Mouse (Mus musculus) brown adipose tissue, adult 24 weeks (tissue): ENCODE results near the gene Tbcc. TPM values are rescaled to one million over a fixed set of nuclear protein-coding genes. Genes with fewer than 3 reads are reported as not detected.

Experiments
- H3K27ac ChIP-seq: fragments of 200-500 bp; replicated peaks from 2 replicates; pipeline ENCODE4 v1.5.1; 2012; ENCODE audit warnings: low read depth, mild to moderate bottlenecking, low read length
- H3K4me1 ChIP-seq: fragments of 200-500 bp; 2 replicates; pipeline ENCODE4 v1.6.1; 2012; ENCODE audit warnings: low read length, mixed read lengths; ENCODE audit not compliant: control insufficient read depth, insufficient read depth, insufficient read length
- H3K4me3 ChIP-seq: fragments of 200-500 bp; 2 replicates; pipeline ENCODE4 v1.5.1; 2012; ENCODE audit warnings: low read depth, mild to moderate bottlenecking, low read length, moderate library complexity; ENCODE audit not compliant: insufficient read depth
- polyA plus RNA-seq: library from polyadenylated mRNA; stranded (reverse); fragments of >200 nt; gene quantifications from 2 replicates; pipeline ENCODE4 v1.2.4, GENCODE M21; 2012; ENCODE audit not compliant: missing spikeins, insufficient read depth, insufficient read length

Gene Tbcc
- polyA plus RNA-seq, 1 experiment = 10.1 TPM

DNA sequence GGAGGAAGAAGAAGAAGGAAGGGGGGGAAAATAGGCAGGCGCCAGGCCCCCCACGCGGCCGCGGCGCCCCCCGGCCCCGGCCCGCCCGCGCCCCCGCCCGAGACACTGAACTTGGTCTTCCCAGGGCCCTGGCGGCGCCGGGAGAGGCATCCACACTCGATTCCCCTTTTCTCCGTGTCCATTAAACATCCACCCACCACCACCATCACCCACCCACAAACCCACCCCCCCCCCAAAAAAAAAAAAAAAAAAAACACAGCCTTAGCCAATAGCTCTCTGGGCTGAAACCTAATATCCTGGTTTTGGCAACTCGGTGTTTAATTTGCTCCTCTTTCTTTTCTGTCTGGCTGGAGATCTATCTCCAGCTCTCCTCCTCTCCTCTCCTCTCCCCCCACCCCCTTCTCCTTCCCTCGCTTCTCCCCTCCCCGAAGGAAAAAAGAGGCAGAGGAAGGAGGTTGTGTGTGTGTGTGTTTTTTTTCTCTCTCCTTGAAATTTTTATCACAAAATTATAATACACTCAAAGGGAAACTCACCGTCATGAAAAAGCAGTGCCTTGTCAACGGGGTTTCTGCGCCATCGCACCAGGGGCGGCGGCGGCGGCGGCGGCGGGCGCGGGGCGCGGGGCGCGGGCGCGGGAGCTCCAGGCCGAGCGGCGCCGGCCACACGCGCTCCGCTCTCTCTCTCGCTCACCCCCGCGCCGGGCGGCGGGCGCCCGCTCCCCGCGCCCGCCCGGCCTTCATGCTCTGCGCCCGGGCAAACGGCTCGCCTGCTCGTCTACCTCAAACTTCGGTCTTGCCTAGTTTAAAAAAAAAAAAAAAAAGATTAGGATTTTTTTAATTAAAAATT is 32.4 kb upstream of the Tbcc start, which contains the start of gene Bicral:
TSS of gene Bicral (minus strand) at position 580 of the 846 bp plus-strand sequence.
- Histone ChIP-seq H3K4me1 (peaks cover 14% of the 10 kb centered on the region), H3K4me3 (peak within 1 kb of the TSS; percentile 98)

DNA sequence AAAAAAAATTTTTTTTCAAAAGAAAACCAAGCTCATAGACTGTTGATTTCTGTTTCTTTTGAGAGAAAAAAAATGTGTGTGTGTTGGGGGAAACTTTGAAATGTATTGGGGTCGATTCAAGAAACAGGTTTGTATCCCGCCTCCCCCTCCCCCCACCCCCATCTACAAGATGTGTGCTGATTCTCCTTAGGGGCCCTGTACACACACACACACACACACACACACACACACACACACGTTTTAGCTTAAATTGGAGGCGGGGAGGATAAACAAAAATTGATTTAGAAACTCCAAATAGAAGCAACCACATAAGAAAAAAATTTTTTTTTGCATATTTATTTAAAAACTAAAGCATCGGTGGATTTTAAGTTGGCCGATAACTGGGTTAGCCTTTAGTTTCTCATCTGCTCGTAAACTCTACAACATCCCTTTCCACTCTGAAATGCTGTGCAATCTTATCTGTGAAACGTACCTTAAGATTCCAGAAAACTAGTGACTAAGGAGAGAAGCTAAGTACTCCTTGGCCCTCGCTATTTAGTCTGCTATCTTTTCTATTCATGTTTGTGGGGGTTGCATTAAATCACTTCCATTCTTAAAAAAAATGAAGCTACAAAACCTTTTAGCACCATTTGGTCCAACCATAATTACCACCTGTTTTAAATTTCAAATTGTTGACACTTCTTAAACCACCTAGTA is 31.6 kb upstream of the Tbcc start:
- Histone ChIP-seq H3K4me1 (peaks cover 9% of the 10 kb centered on the region), H3K27ac (no peak overlapping the region), H3K4me3 (peak overlapping the region; percentile 98; the same call in 1 of the 2 replicates)

More for the DNA sequence above, 32.4 kb upstream of the Tbcc start, which contains the start of gene Bicral:
- H3K27ac ChIP-seq = peak within 1 kb of the TSS; percentile 97

DNA sequence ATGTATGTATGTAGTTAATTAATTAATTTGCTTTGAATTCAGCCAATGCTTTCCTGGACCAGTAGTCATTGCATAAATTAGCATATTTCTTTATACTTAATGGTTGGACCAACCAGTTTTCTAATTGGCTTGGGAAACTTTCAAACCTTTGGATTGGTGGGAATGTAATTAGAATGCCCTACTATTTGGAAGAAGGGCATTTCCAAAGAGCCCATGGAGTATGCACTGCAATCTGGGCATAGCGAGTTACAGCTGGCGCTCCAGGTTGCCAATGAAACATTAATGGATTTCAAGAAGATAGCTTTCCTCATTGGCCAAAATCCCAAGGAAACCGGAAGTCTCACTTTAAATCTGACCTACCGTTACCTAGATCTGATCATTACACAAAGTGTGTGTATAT is 30.4 kb upstream of the Tbcc start:
- Histone ChIP-seq H3K4me1 (no peaks in the 10 kb centered on the region), H3K27ac (no peak overlapping the region), H3K4me3 (no peak overlapping the region)

DNA sequence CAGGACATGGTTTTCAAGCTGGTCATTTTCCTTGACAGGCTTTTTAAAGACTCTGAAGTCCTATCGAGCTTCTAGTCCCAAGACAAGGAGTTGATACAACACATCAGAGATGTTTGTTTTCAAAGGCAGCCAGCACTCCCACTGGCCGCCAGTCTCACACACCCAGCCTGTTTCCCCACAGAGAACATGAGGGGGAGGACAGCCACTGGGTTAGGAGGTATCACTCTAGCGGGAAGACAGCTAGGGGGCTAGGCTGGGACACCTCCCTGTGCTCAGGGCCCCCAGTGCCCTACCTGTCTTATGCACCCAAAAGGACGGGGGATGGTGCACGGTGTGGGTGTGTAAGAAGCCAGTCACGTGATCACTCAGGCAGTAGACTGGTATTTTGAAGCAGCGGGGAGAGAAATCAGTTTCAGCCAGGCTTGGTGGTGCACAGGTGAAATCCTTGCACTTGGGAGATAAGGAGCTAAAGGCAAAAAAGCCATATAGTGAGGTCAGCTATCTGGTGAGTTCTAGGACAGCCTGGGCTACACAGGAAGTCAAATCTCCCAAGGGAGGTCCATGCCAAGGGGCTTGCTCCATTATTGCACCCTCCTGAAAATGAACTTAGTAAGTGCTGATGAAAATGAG is 25.8 kb upstream of the Tbcc start:
- Histone ChIP-seq H3K27ac (no peak overlapping the region), H3K4me3 (no peak overlapping the region), H3K4me1 (no peaks in the 10 kb centered on the region)

DNA sequence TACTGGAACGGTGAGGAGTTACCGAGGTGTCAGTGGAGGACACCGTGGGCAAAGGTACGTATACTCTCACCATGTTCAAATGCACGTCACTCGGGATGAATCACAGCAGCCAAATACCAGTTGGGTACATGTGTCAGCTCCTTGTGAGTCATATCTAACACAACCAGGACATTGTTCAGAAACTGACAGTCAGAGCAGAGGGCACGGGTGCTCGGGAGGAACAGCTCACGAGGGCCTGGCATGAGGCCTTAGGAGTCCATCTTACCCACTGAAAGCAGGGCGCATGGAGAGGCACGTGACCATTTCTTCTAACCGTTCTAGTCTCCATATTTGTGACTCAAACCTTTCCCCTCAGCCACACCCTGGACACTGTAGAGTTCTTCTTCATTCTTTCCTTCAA is 23.6 kb upstream of the Tbcc start:
- H3K27ac ChIP-seq = no peak overlapping the region
- H3K4me1 ChIP-seq = no peaks in the 10 kb centered on the region

DNA sequence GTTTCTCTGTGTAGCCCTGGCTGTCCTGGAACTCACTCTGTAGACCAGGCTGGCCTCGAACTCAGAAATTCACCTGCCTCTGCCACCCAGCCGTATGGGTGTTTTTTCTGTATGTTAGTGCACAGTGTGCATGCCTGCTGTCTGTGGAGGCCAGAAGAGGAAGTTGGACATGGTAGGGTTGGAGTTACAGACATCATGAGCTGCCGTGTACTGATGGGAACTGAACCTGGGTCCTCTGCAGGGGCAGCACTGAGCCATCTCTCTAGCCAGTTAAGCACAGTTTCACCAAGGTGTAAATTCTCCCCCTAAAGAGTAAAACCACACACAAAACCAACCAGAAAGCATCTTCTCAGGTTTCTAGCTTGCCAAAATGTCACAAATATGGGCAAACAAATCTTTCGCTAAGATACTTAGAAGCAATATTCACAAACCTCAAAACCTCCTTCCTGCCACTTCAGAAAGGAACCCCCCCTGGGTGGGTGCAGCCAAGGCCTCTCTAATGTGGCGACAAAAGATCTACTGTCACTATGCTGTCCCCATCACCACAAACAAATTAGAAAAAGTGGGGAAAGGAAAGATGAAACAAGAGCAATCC is 20.2 kb upstream of the Tbcc start:
- Histone ChIP-seq H3K27ac (no peak overlapping the region), H3K4me1 (peaks cover 11% of the 10 kb centered on the region), H3K4me3 (no peak overlapping the region)

More for the DNA sequence above, 23.6 kb upstream of the Tbcc start:
- no peak overlapping the region for H3K4me3 ChIP-seq

DNA sequence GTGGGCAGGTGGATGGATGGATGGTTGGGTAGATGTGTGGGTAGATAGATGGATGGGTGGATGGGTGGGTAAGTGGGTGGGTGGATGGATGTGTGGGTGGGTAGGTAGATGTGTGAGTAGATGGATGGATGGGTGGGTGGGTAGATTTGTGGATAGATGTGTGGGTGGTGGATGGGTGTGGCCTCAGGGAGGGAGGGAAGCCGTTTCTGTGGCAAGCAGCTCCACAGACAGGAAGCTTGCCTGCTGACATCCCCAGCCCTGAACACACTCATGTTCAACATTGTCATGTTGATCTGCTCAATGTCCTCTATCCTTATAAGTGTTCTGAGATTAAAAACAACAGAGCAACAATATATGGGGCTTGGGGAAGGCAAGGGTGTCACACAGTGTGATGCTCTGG is 19.6 kb upstream of the Tbcc start:
- Histone ChIP-seq H3K4me3 (no peak overlapping the region), H3K4me1 (peaks cover 11% of the 10 kb centered on the region), H3K27ac (no peak overlapping the region)

DNA sequence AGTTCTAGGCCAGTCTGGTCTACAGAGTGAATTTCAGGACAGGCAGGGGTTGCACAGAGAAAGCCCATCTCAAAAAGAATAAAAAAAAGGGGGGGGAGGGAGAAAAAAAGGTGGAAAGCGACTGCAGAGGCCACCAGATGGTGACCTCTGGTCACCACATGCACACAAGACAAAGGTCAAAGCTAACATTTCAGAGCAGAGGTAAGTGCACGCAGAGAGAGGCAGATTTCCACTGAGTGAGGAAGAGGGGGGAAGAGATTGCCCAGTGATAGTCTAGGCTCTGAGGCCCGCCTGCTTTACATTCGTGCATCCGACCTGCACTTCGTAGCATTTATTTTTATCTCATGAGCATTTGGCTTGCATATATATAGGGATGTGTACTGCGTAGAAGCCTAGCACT is 17.7 kb upstream of the Tbcc start:
- Histone ChIP-seq H3K27ac (no peak overlapping the region), H3K4me1 (peaks cover 11% of the 10 kb centered on the region), H3K4me3 (no peak overlapping the region)

DNA sequence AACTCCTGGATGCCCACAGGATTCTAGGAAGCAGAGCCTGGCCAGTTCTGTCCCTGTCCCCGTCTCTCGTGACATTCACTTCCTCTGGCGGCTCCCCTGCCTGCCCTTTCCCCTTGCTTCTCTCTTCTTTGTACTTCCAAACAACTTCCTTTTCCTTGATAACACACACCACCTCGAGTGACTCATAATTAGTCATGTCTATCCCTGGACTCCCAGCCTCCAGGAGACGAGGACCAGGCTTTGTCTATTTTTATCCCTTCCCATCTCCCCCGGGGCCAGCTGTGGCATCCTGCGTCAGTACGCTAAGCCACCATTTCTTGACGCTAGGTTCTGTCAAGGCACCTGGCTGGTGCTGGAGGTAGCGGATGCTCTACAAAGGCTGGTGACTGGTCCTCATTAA is 16.4 kb upstream of the Tbcc start:
- Histone ChIP-seq H3K4me3 (0 out of 2 replicates have a peak overlapping the region, but pooled peaks have one; percentile 8), H3K4me1 (peaks cover 11% of the 10 kb centered on the region), H3K27ac (peak overlapping the region; percentile 89)

DNA sequence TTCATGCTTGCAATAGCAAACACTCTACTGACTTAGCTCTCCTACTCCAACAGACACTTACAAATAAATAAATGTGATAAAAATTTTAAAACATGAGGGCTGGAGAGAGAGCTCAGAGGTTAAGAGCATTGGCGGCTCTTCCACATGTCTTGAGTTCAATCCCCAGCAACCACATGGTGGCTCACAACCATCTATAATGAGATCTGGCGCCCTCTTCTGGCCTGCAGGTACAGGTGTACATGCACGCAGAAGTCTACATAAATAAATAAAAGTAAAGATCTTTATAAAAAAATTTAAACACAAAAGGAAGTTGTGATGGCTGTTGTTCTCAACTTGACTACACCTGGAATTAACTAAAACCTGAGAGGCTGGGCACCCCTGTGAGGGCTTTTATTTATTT is 14.9 kb upstream of the Tbcc start:
- H3K4me3 ChIP-seq = no peak overlapping the region
- no peak overlapping the region for H3K27ac ChIP-seq
- H3K4me1 ChIP-seq = peaks cover 14% of the 10 kb centered on the region

DNA sequence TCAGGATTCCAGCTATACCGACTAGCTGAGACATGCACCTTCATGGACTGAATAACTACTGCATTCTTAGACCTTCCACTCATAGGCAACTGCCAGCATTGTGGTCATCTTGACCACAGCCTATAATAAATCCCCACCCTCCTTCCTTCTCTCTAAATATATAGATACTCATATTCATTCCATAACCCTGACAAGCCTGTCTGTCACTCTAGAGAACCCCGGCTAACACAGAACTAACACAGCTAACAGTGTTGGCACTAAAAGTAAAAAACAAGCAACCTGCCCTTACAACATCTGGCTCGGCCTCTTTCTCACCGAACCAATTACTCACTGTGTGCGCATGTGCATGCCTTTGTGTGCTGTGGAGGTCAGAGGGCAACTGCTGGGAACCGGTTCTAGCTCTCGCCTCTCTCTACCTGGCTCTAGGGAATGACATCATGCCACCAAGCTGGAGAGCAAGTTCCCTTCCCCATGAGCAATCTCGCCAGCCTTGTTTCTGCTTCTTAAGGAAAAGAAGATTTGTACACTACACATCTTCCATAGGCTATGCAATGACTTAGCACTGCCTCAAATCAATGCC is 14.0 kb upstream of the Tbcc start:
- peaks cover 14% of the 10 kb centered on the region for H3K4me1 ChIP-seq
- no peak overlapping the region for H3K27ac ChIP-seq
- H3K4me3 ChIP-seq = no peak overlapping the region

DNA sequence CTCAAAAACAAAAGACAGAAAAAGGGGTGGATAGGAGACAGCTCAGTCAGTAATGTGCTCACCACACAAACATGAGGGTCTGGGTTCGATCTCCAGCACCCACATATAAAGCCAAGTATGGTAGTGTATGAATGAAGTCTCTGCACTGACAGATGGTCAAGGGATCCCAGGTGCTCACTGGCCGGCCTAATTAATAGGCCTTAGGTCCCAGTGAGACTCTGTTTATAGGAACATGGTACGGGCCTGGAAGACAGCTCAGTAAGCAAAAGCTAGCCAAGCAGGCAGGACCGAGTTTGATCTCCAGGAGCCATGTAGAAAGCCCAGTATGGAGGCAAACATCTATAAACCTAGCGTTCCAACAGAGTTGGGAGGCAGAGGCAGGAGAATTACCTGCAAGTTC is 13.4 kb upstream of the Tbcc start:
- Histone ChIP-seq H3K4me3 (no peak overlapping the region), H3K27ac (no peak overlapping the region), H3K4me1 (peaks cover 14% of the 10 kb centered on the region)

DNA sequence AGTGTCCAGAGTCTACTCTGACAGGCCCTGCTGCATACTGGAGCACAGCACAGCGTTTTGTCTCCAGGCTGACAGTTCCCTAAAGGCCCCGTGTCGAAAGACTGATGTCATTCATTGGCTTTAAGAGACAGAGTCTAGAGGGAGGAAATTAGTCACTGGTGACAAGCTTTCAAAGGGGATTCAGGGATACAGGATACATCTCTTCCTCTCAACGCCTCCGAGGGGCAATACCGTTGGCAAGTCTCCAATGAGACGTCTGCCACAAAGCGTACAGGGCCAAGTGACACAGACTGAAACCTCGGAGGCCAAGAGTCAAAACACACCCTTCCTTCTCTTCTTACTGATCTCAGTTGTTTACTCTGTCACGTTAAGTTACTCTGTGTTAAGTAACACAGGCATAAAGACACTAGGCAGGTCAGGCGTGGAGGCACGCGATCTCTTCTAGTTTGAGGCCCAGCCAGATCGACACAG is 10.6 kb upstream of the Tbcc start:
- Histone ChIP-seq H3K4me3 (no peak overlapping the region), H3K27ac (peak overlapping the region; percentile 68), H3K4me1 (peaks cover 3% of the 10 kb centered on the region; the same call in 1 of the 2 replicates)

DNA sequence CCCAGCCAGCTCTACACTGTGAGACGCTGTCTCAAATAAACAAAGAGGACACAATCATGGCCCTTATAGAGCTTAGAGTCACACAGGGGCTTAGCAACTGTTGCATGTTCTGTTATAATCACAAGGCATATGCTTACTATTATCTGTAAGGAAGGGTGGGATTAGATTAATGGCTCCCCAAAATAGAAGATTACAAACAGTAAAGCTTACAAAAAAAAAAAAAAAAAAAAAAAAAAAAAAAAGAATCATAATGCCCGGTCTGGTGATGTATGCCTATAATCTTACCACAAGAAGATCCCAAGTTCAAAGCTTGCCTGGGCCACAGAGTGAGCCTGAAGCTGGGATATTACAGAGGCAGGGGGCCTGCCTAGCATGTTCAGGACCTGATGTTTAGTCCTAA is 10.2 kb upstream of the Tbcc start:
- no peak overlapping the region for H3K4me3 ChIP-seq
- peaks cover 3% of the 10 kb centered on the region; the same call in 1 of the 2 replicates for H3K4me1 ChIP-seq
- H3K27ac ChIP-seq = peak overlapping the region; percentile 68
